Mouse (Mus musculus): ENCODE data around the gene 1110004F10Rik. TPM values are rescaled to one million over a fixed set of nuclear protein-coding genes. Genes with fewer than 3 reads are reported as not detected.
"Not testable (repeated sequence)": the region's sequence is repeated elsewhere in the genome, so short reads cannot be mapped to it uniquely, and the experiment has no call there.

The 1110004F10Rik gene
- polyA plus RNA-seq, 1 experiment from 2014 or later, result 134 TPM

DNA sequence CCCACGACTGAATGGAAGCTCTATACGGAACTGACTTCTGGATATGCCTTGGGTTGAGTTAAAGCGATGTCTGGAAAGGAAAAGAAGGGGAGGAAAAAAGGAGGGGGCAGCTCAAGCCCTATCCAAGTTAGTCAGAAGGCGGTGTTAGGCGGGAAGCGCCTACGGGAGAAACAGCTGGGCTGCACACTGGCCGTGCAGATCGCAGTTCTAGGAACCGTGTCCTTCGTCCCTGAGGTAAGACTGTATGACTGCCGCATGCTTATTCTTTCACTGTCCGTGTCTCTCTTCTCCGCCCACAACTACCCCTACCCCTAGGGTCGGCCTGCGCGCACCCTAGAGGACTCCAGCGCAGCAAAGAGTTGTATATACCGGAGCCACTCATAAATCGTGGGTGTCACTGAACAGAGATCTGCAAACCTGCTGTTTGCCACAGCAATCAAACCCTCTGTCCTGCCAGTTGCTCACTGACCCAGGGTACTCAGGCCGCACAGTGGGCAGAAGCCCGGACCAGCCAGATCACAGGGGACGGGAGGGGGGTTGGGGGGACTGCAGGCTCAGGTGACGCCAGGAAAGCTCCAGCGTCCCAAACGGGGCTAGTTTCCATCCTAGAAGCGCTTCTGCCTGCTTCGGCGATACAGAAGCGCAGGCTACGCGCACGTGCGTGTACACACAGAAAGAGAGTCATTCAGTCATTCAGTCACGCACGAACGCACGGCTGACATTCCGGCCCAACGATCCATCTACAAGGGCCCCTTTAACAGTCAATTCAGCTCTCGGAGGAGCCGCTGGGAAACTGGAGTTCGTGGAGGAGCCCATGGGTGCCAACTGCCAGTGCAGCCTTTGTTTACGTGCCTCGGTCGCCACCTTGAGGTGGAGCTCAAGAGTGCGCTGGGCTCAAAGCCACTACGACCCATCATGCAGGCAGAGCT, 605 bp downstream of the 1110004F10Rik start:
- WGBS (ENCODE audit: missing documents), result 1% methylated on average over 48 of the region's 48 CpGs
- no peak overlapping the region for H3K27ac ChIP-seq
- H3K4me3 ChIP-seq (ENCODE audit: inconsistent target), result peak overlapping the region; percentile 17; the same call in 1 of the 2 replicates
- H3K36me3 ChIP-seq (ENCODE audit: inconsistent target), result no peaks in the 10 kb centered on the region
- H3K79me2 ChIP-seq (ENCODE audit: inconsistent target), result no peaks in the 10 kb centered on the region

DNA sequence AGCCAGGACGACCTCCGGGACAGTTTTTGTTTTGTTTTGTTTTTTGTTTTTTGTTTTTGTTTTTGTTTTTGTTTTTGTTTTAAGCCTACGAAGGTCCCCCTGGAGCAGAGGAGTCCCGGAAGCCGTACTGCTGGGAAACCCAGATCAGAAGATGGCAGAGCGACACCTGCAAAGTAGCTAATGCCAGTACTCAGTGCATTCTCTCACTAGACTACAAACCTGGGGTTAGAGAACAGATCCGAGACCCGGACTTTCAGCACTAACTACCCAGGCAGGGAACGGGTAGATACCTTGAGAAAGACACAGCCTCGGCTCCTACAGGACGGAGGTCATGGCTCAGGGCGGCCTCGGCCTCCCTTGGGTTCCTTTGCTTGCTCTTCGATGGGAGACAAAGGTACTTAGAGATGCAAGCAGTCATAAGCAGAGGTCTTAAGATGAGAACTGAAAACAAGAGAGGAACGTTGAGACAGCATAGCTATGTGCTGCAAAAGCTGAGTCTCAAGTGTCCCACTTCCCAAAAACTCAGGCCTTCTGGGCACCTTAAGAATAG, 1.3 kb downstream of the 1110004F10Rik start:
- H3K4me3 ChIP-seq (ENCODE audit: inconsistent target), result no peak overlapping the region
- no peak overlapping the region for H3K27ac ChIP-seq
- no peaks in the 10 kb centered on the region for H3K79me2 ChIP-seq (ENCODE audit: inconsistent target)
- no peaks in the 10 kb centered on the region for H3K36me3 ChIP-seq (ENCODE audit: inconsistent target)
- WGBS (ENCODE audit: missing documents), result 39% methylated on average over 15 of the region's 15 CpGs

- no peak overlapping the region for H3K4me3 ChIP-seq (ENCODE audit: inconsistent target)
- no peak overlapping the region for H3K27ac ChIP-seq
- 56% methylated on average over 1 of the region's 1 CpGs for whole genome bisulfite sequencing (ENCODE audit: missing documents)
- H3K79me2 ChIP-seq (ENCODE audit: inconsistent target), result no peaks in the 10 kb centered on the region
- no peaks in the 10 kb centered on the region for H3K36me3 ChIP-seq (ENCODE audit: inconsistent target)
These were observed 21.5 kb downstream of the 1110004F10Rik start for GRCm38 (mm10) chr7:116060739-116061138.

- not testable (repeated sequence) for H3K36me3 ChIP-seq (ENCODE audit: inconsistent target); H3K4me3 ChIP-seq (ENCODE audit: inconsistent target); H3K27ac ChIP-seq; H3K79me2 ChIP-seq (ENCODE audit: inconsistent target)
- WGBS (ENCODE audit: missing documents), result 89% methylated on average over 9 of the region's 11 CpGs
These were observed 45.2 kb downstream of the 1110004F10Rik start, which contains the start of gene Gm4353 for GRCm38 (mm10) chr7:116084366-116084765. Gm4353 (minus strand) TSS chr7:116084635.

DNA sequence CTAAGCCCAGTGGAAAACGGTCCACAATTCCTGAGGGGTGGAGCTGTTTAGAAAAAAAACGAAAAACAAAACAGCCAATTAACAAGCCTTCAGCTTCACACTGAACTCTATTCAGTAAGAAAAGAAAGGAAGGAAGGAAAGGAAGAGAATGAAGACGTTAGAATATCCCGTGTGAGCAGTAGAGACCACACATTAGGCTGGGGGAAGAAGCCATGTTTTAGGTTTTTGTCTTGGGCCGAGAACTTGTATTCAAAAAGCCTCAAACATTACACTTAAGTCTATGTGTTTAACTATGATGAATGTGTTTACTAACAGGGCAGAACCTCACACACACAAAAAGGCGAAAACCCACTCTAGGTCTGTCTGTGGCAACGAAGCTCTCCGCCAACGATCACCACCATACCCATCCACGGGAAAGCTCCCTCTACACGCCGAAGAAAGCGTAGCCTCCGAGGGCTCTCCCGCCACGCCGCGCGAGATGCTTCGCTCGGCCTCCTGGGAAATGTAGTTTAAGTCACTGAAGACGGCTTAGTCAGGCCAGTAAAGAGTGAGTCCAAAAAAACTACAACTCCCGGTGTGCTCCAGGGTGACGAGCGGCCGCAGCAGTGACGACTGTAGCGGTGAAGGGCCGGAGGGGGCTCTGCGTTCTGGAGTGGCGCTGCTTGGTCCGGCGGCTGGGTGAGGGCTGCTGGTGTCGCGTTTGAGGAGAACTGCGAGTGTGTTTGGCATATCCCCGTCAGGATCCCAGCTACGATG, 53.7 kb downstream of the 1110004F10Rik start:
- H3K36me3 ChIP-seq (ENCODE audit: inconsistent target), result no peaks in the 10 kb centered on the region
- peaks cover 47% of the 10 kb centered on the region for H3K79me2 ChIP-seq (ENCODE audit: inconsistent target)
- WGBS (ENCODE audit: missing documents), result 1% methylated on average over 36 of the region's 38 CpGs
- peak overlapping the region; percentile 92 for H3K4me3 ChIP-seq (ENCODE audit: inconsistent target)
- peak overlapping the region; percentile 67 for H3K27ac ChIP-seq

DNA sequence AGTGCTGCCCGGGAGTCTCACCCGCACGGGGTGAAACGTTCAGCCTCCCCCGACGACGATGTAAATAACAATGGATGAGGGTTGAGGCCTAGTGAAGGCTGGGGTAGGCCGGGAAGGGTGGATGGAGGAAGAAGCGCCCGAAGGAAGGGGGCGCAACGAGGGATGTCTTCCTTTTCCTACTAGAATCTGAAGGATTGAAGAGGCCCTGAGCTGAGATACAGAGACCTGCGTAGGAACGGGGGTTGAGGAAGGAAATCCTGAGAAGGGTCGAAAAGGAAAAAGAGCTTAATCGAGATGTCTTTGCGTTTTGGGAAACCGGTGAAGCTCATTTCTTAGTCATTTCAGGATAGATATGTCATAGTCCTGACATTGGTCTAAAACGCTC, 54.3 kb downstream of the 1110004F10Rik start:
- Histone ChIP-seq H3K36me3 (ENCODE audit: inconsistent target) (no peaks in the 10 kb centered on the region), H3K27ac (peak overlapping the region; percentile 67), H3K79me2 (ENCODE audit: inconsistent target) (peaks cover 53% of the 10 kb centered on the region), H3K4me3 (ENCODE audit: inconsistent target) (peak overlapping the region; percentile 92)
- under 1% methylated on average over 19 of the region's 19 CpGs for WGBS (ENCODE audit: missing documents)

GRCm38 (mm10) chr7:116099952-116100528, 60.8 kb downstream of the 1110004F10Rik start:
- no peak overlapping the region for H3K4me3 ChIP-seq (ENCODE audit: inconsistent target)
- H3K79me2 ChIP-seq (ENCODE audit: inconsistent target), result peaks cover 67% of the 10 kb centered on the region
- WGBS (ENCODE audit: missing documents), result 60% methylated on average over 7 of the region's 7 CpGs
- H3K36me3 ChIP-seq (ENCODE audit: inconsistent target), result peaks cover 24% of the 10 kb centered on the region
- peak overlapping the region; percentile 10; the same call in 1 of the 2 replicates for H3K27ac ChIP-seq

GRCm38 (mm10) chr7:116103091-116103490, 63.9 kb downstream of the 1110004F10Rik start:
- no peak overlapping the region for H3K4me3 ChIP-seq (ENCODE audit: inconsistent target)
- 93% methylated on average over 6 of the region's 9 CpGs for WGBS (ENCODE audit: missing documents)
- H3K79me2 ChIP-seq (ENCODE audit: inconsistent target), result peaks cover 37% of the 10 kb centered on the region
- H3K36me3 ChIP-seq (ENCODE audit: inconsistent target), result peaks cover 33% of the 10 kb centered on the region
- no peak overlapping the region for H3K27ac ChIP-seq

GRCm38 (mm10) chr7:116110661-116111060, 71.5 kb downstream of the 1110004F10Rik start:
- Histone ChIP-seq H3K27ac (no peak overlapping the region), H3K4me3 (ENCODE audit: inconsistent target) (no peak overlapping the region), H3K36me3 (ENCODE audit: inconsistent target) (peaks cover 5% of the 10 kb centered on the region; the same call in 1 of the 2 replicates), H3K79me2 (ENCODE audit: inconsistent target) (no peaks in the 10 kb centered on the region)
- 89% methylated on average over 3 of the region's 3 CpGs for WGBS (ENCODE audit: missing documents)

- Histone ChIP-seq H3K4me3 (ENCODE audit: inconsistent target) (no peak overlapping the region), H3K27ac (no peak overlapping the region), H3K79me2 (ENCODE audit: inconsistent target) (no peaks in the 10 kb centered on the region), H3K36me3 (ENCODE audit: inconsistent target) (no peaks in the 10 kb centered on the region; the same call in 1 of the 2 replicates)
- 95% methylated on average over 6 of the region's 6 CpGs for WGBS (ENCODE audit: missing documents)
These were observed 72.3 kb downstream of the 1110004F10Rik start for GRCm38 (mm10) chr7:116111546-116111945.

GRCm38 (mm10) chr7:116115216-116115930, 76.2 kb downstream of the 1110004F10Rik start:
- Histone ChIP-seq H3K4me3 (ENCODE audit: inconsistent target) (no peak overlapping the region), H3K79me2 (ENCODE audit: inconsistent target) (no peaks in the 10 kb centered on the region), H3K27ac (no peak overlapping the region), H3K36me3 (ENCODE audit: inconsistent target) (no peaks in the 10 kb centered on the region)
- WGBS (ENCODE audit: missing documents), result 90% methylated on average over 12 of the region's 12 CpGs

DNA sequence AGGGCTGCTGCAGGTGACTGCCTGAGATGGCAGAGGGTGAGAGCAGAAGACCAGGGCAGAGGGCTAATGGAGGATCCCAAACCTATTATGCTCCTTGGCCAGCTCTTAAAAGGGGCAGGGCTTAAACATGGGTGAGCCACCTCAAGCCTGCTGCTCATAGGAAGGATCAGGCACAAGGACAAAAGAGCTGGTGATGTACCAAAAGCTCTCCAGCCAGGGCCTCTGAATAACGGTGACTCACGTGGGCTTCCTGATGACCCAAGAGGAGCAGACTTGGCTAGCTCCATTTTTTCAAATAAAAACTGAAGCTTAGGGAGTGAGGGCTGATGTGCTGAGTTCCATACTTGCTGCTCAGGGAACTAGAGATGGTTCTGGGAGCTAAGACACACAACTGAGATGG, 76.8 kb downstream of the 1110004F10Rik start:
- Histone ChIP-seq H3K36me3 (ENCODE audit: inconsistent target) (no peaks in the 10 kb centered on the region), H3K79me2 (ENCODE audit: inconsistent target) (no peaks in the 10 kb centered on the region), H3K4me3 (ENCODE audit: inconsistent target) (no peak overlapping the region), H3K27ac (no peak overlapping the region)
- 71% methylated on average over 2 of the region's 2 CpGs for WGBS (ENCODE audit: missing documents)

DNA sequence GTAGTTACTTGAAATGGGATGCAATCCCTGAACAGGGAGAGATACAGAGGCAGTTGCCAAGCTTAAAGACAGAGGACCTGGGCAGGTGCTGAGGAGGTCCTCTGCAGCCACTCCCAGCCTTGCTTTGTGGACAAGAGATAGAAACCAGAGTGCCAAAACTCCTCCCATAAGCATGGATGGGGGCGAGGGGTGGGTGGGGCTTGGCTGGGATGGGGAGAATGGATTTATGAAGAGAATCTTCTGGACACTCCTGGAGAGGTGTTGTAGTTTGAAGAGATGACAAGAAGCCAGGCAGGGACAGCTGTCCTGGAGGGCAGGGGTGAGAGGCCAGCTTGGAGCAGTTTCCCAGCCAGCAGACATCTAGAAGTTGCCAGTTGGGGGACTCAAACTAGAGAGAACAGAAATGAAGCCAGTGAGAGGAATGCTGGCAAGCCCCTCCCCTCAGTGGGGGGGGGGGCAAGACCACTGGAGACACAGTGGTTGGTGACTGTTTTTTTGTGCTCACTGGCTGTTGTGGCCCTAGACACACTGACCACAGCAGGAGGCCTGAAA, 80.2 kb downstream of the 1110004F10Rik start:
- no peaks in the 10 kb centered on the region for H3K79me2 ChIP-seq (ENCODE audit: inconsistent target)
- WGBS (ENCODE audit: missing documents), result 100% methylated on average over 1 of the region's 1 CpGs
- H3K4me3 ChIP-seq (ENCODE audit: inconsistent target), result no peak overlapping the region
- no peaks in the 10 kb centered on the region for H3K36me3 ChIP-seq (ENCODE audit: inconsistent target)
- H3K27ac ChIP-seq, result no peak overlapping the region

Measured in macrophage (primary cell).